Mouse (Mus musculus): Measurements from ENCODE around the gene Rassf3. TPM values are rescaled to one million over a fixed set of nuclear protein-coding genes. Genes with fewer than 3 reads are reported as not detected.

Rassf3 gene
- polyA plus RNA-seq, 1 experiment from 2014 or later, result 20.2 TPM

GRCm38 (mm10) chr10:121461404-121462161, 14.6 kb downstream of the Rassf3 start:
- Histone ChIP-seq H3K36me3 (no peaks in the 10 kb centered on the region; the same call in 1 of the 2 replicates), H3K4me3 (replicated peaks) (no peak overlapping the region), H3K9ac (replicated peaks) (peak overlapping the region; percentile 42; the same call in 1 of the 2 replicates), H3K27ac (peak overlapping the region; percentile 66), H3K4me2 (peak overlapping the region; percentile 41), H3K9me3 (no peaks in the 10 kb centered on the region), H3K4me1 (replicated peaks) (peaks cover 65% of the 10 kb centered on the region), H3K27me3 (no peaks in the 10 kb centered on the region)
- ATAC-seq (ENCODE audit: insufficient number of reproducible peaks, insufficient read depth, low FRiP score, low TSS enrichment, low read depth), result no peak
- 13% methylated on average over 22 of the region's 22 CpGs for WGBS

- Histone ChIP-seq H3K9ac (replicated peaks) (no peak overlapping the region), H3K9me3 (no peaks in the 10 kb centered on the region), H3K4me1 (replicated peaks) (peaks cover 57% of the 10 kb centered on the region), H3K27ac (peak overlapping the region; percentile 31; the same call in 1 of the 2 replicates), H3K36me3 (no peaks in the 10 kb centered on the region; the same call in 1 of the 2 replicates), H3K4me3 (replicated peaks) (no peak overlapping the region), H3K27me3 (no peaks in the 10 kb centered on the region), H3K4me2 (peak overlapping the region; percentile 30)
- ATAC-seq (ENCODE audit: insufficient number of reproducible peaks, insufficient read depth, low FRiP score, low TSS enrichment, low read depth), result no peak
- WGBS, result 39% methylated on average over 19 of the region's 19 CpGs
Measured at GRCm38 (mm10) chr10:121459124-121459853, 16.9 kb downstream of the Rassf3 start.

GRCm38 (mm10) chr10:121458408-121458807, 17.7 kb downstream of the Rassf3 start:
- H3K4me2 ChIP-seq, result no peak overlapping the region
- no peaks in the 10 kb centered on the region for H3K9me3 ChIP-seq
- peaks cover 49% of the 10 kb centered on the region for H3K4me1 ChIP-seq (replicated peaks)
- no peaks in the 10 kb centered on the region for H3K27me3 ChIP-seq
- no peaks in the 10 kb centered on the region for H3K36me3 ChIP-seq
- H3K4me3 ChIP-seq (replicated peaks), result no peak overlapping the region
- WGBS, result 89% methylated on average over 9 of the region's 9 CpGs
- no peak overlapping the region for H3K9ac ChIP-seq (replicated peaks)
- peak overlapping the region; percentile 31; the same call in 1 of the 2 replicates for H3K27ac ChIP-seq
- ATAC-seq (ENCODE audit: insufficient number of reproducible peaks, insufficient read depth, low FRiP score, low TSS enrichment, low read depth), result no peak

- no peak overlapping the region for H3K4me3 ChIP-seq (replicated peaks)
- peaks cover 45% of the 10 kb centered on the region for H3K4me1 ChIP-seq (replicated peaks)
- H3K27me3 ChIP-seq, result no peaks in the 10 kb centered on the region
- H3K36me3 ChIP-seq, result no peaks in the 10 kb centered on the region
- no peak overlapping the region for H3K9ac ChIP-seq (replicated peaks)
- no peak overlapping the region for H3K4me2 ChIP-seq
- H3K27ac ChIP-seq, result no peak overlapping the region
- no peaks in the 10 kb centered on the region for H3K9me3 ChIP-seq
- 90% methylated on average over 3 of the region's 3 CpGs for WGBS
- ATAC-seq (ENCODE audit: insufficient number of reproducible peaks, insufficient read depth, low FRiP score, low TSS enrichment, low read depth), result no peak
Measured at GRCm38 (mm10) chr10:121457381-121457780, 18.8 kb downstream of the Rassf3 start.

- H3K4me1 ChIP-seq (replicated peaks), result peaks cover 29% of the 10 kb centered on the region
- H3K27me3 ChIP-seq, result no peaks in the 10 kb centered on the region
- no peaks in the 10 kb centered on the region for H3K36me3 ChIP-seq
- WGBS, result 89% methylated on average over 3 of the region's 3 CpGs
- H3K4me3 ChIP-seq (replicated peaks), result no peak overlapping the region
- no peak overlapping the region for H3K9ac ChIP-seq (replicated peaks)
- no peaks in the 10 kb centered on the region for H3K9me3 ChIP-seq
- no peak for ATAC-seq (ENCODE audit: insufficient number of reproducible peaks, insufficient read depth, low FRiP score, low TSS enrichment, low read depth)
- H3K27ac ChIP-seq, result no peak overlapping the region
- no peak overlapping the region for H3K4me2 ChIP-seq
Measured at GRCm38 (mm10) chr10:121455517-121455916, 20.6 kb downstream of the Rassf3 start.

- Histone ChIP-seq H3K27ac (no peak overlapping the region), H3K9me3 (no peaks in the 10 kb centered on the region), H3K36me3 (no peaks in the 10 kb centered on the region), H3K4me2 (no peak overlapping the region), H3K4me3 (replicated peaks) (no peak overlapping the region), H3K9ac (replicated peaks) (no peak overlapping the region), H3K4me1 (replicated peaks) (peaks cover 25% of the 10 kb centered on the region), H3K27me3 (no peaks in the 10 kb centered on the region)
- WGBS, result 61% methylated on average over 6 of the region's 6 CpGs
- no peak for ATAC-seq (ENCODE audit: insufficient number of reproducible peaks, insufficient read depth, low FRiP score, low TSS enrichment, low read depth)
Measured at GRCm38 (mm10) chr10:121454708-121455475, 21.3 kb downstream of the Rassf3 start.

- Histone ChIP-seq H3K4me3 (replicated peaks) (no peak overlapping the region), H3K4me1 (replicated peaks) (peaks cover 16% of the 10 kb centered on the region), H3K27ac (no peak overlapping the region), H3K27me3 (no peaks in the 10 kb centered on the region), H3K9me3 (no peaks in the 10 kb centered on the region), H3K9ac (replicated peaks) (no peak overlapping the region), H3K36me3 (no peaks in the 10 kb centered on the region), H3K4me2 (no peak overlapping the region)
- no peak for ATAC-seq (ENCODE audit: insufficient number of reproducible peaks, insufficient read depth, low FRiP score, low TSS enrichment, low read depth)
- WGBS, result 82% methylated on average over 8 of the region's 8 CpGs
Measured at GRCm38 (mm10) chr10:121454033-121454432, 22.1 kb downstream of the Rassf3 start.

GRCm38 (mm10) chr10:121445808-121446207, 30.3 kb downstream of the Rassf3 start:
- WGBS, result 90% methylated on average over 8 of the region's 8 CpGs
- ATAC-seq (ENCODE audit: insufficient number of reproducible peaks, insufficient read depth, low FRiP score, low TSS enrichment, low read depth), result no peak
- no peak overlapping the region for H3K4me3 ChIP-seq (replicated peaks)
- H3K4me1 ChIP-seq (replicated peaks), result peaks cover 28% of the 10 kb centered on the region
- H3K27me3 ChIP-seq, result no peaks in the 10 kb centered on the region
- no peak overlapping the region for H3K9ac ChIP-seq (replicated peaks)
- no peaks in the 10 kb centered on the region for H3K36me3 ChIP-seq
- H3K9me3 ChIP-seq, result no peaks in the 10 kb centered on the region
- no peak overlapping the region for H3K27ac ChIP-seq
- H3K4me2 ChIP-seq, result no peak overlapping the region

GRCm38 (mm10) chr10:121444198-121444597, 31.9 kb downstream of the Rassf3 start:
- H3K9me3 ChIP-seq, result no peaks in the 10 kb centered on the region
- H3K27me3 ChIP-seq, result no peaks in the 10 kb centered on the region
- H3K27ac ChIP-seq, result no peak overlapping the region
- 92% methylated on average over 7 of the region's 7 CpGs for WGBS
- no peak overlapping the region for H3K4me2 ChIP-seq
- ATAC-seq (ENCODE audit: insufficient number of reproducible peaks, insufficient read depth, low FRiP score, low TSS enrichment, low read depth), result no peak
- no peak overlapping the region for H3K9ac ChIP-seq (replicated peaks)
- no peaks in the 10 kb centered on the region for H3K36me3 ChIP-seq
- H3K4me1 ChIP-seq (replicated peaks), result peaks cover 41% of the 10 kb centered on the region
- H3K4me3 ChIP-seq (replicated peaks), result no peak overlapping the region

GRCm38 (mm10) chr10:121443791-121444190, 32.4 kb downstream of the Rassf3 start:
- H3K9ac ChIP-seq (replicated peaks), result no peak overlapping the region
- no peak overlapping the region for H3K27ac ChIP-seq
- no peaks in the 10 kb centered on the region for H3K27me3 ChIP-seq
- WGBS, result 91% methylated on average over 9 of the region's 9 CpGs
- no peak overlapping the region for H3K4me3 ChIP-seq (replicated peaks)
- peaks cover 41% of the 10 kb centered on the region for H3K4me1 ChIP-seq (replicated peaks)
- no peak overlapping the region for H3K4me2 ChIP-seq
- ATAC-seq (ENCODE audit: insufficient number of reproducible peaks, insufficient read depth, low FRiP score, low TSS enrichment, low read depth), result no peak
- no peaks in the 10 kb centered on the region for H3K36me3 ChIP-seq
- no peaks in the 10 kb centered on the region for H3K9me3 ChIP-seq

GRCm38 (mm10) chr10:121439310-121439731, 36.8 kb downstream of the Rassf3 start:
- H3K4me2 ChIP-seq, result no peak overlapping the region
- no peak overlapping the region for H3K9ac ChIP-seq (replicated peaks)
- no peaks in the 10 kb centered on the region for H3K9me3 ChIP-seq
- H3K27me3 ChIP-seq, result no peaks in the 10 kb centered on the region
- H3K27ac ChIP-seq, result no peak overlapping the region; the same call in 1 of the 2 replicates
- no peak for ATAC-seq (ENCODE audit: insufficient number of reproducible peaks, insufficient read depth, low FRiP score, low TSS enrichment, low read depth)
- 91% methylated on average over 12 of the region's 12 CpGs for WGBS
- H3K4me3 ChIP-seq (replicated peaks), result no peak overlapping the region
- H3K4me1 ChIP-seq (replicated peaks), result peaks cover 65% of the 10 kb centered on the region
- no peaks in the 10 kb centered on the region for H3K36me3 ChIP-seq

Data from limb, embryonic 12.5 days (tissue).